7 mouse cellular contexts compared by ENCODE assay signal in genomic region chr5:8893300-8894103, GRCm38 (mm10). TPM values are rescaled to one million over a fixed set of nuclear protein-coding genes. Genes with fewer than 3 reads are reported as not detected.
DNase-seq lines count a peak whose midpoint lies in the region; ATAC-seq lines count a peak whose summit lies in the region.

Abcb4 (plus strand) TSS chr5:8893717.

- H3K4me2 ChIP-seq in embryonic facial prominence, embryonic 12.5 days (replicated peaks) = peak within 1 kb of the TSS; percentile 96
- peak within 1 kb of the TSS; percentile 97 for H3K4me2 ChIP-seq in midbrain, embryonic 11.5 days

- H3K36me3 ChIP-seq in embryonic facial prominence, embryonic 12.5 days = no peaks in the 10 kb centered on the region
- H3K36me3 ChIP-seq in limb, embryonic 10.5 days = no peaks in the 10 kb centered on the region
- H3K36me3 ChIP-seq in midbrain, embryonic 11.5 days (ENCODE audit: control insufficient read depth, insufficient read depth, low read length) = no peaks in the 10 kb centered on the region

- no peak within 1 kb of the TSS for H3K27ac ChIP-seq in embryonic facial prominence, embryonic 12.5 days
- peak within 1 kb of the TSS; percentile 67 for H3K27ac ChIP-seq in limb, embryonic 10.5 days
- H3K27ac ChIP-seq in midbrain, embryonic 11.5 days (ENCODE audit: low read depth, low read length) = no peak within 1 kb of the TSS

- ATAC-seq in embryonic facial prominence, embryonic 12.5 days (ENCODE audit: insufficient number of reproducible peaks, insufficient read depth, low FRiP score, low TSS enrichment) = peak; percentile 78; the same call in 1 of the 2 replicates
- ATAC-seq in midbrain, embryonic 11.5 days (ENCODE audit: low FRiP score) = peak; percentile 96

- H3K9me3 ChIP-seq in embryonic facial prominence, embryonic 12.5 days = no peaks in the 10 kb centered on the region
- H3K9me3 ChIP-seq in limb, embryonic 10.5 days (replicated peaks) = no peaks in the 10 kb centered on the region
- no peaks in the 10 kb centered on the region for H3K9me3 ChIP-seq in midbrain, embryonic 11.5 days (ENCODE audit: control insufficient read depth, low read length)

- peaks cover 5% of the 10 kb centered on the region; the same call in 1 of the 2 replicates for H3K4me1 ChIP-seq in embryonic facial prominence, embryonic 12.5 days
- peaks cover 12% of the 10 kb centered on the region for H3K4me1 ChIP-seq in limb, embryonic 10.5 days
- no peaks in the 10 kb centered on the region; the same call in 1 of the 2 replicates for H3K4me1 ChIP-seq in midbrain, embryonic 11.5 days (ENCODE audit: control insufficient read depth, insufficient read depth, low read length)

- peak within 1 kb of the TSS; percentile 55 for H3K9ac ChIP-seq in embryonic facial prominence, embryonic 12.5 days
- H3K9ac ChIP-seq in midbrain, embryonic 11.5 days (ENCODE audit: low read length) = peak within 1 kb of the TSS; percentile 75

- peak; percentile 77 to 80 for DNase-seq in adrenal gland, postnatal 36 days
- DNase-seq in heart, adult 18-20 months = peak; percentile 73 to 74
- peak; percentile 50 for DNase-seq in kidney, adult 18-20 months
- DNase-seq in limb, embryonic 10.5 days (ENCODE audit: low spot score) = peak; percentile 71
- peak; percentile 96 for DNase-seq in midbrain, embryonic 11.5 days (ENCODE audit: low spot score, missing footprints)
- peak; percentile 68 for DNase-seq in right cerebral cortex, postnatal 4 days

- peak within 1 kb of the TSS; percentile 68 for H3K4me3 ChIP-seq in embryonic facial prominence, embryonic 12.5 days
- H3K4me3 ChIP-seq in limb, embryonic 10.5 days = peak within 1 kb of the TSS; percentile 73
- peak within 1 kb of the TSS; percentile 67 for H3K4me3 ChIP-seq in midbrain, embryonic 11.5 days (ENCODE audit: low read depth, low read length)

- 1% methylated on average over 65 of the region's 65 CpGs for WGBS in embryonic facial prominence, embryonic 12.5 days
- WGBS in limb, embryonic 10.5 days = under 1% methylated on average over 63 of the region's 65 CpGs
- WGBS in midbrain, embryonic 11.5 days = under 1% methylated on average over 63 of the region's 65 CpGs

- peaks cover 31% of the 10 kb centered on the region for H3K27me3 ChIP-seq in embryonic facial prominence, embryonic 12.5 days
- peaks cover 44% of the 10 kb centered on the region for H3K27me3 ChIP-seq in limb, embryonic 10.5 days (ENCODE audit: low read depth, poor library complexity, severe bottlenecking)
- H3K27me3 ChIP-seq in midbrain, embryonic 11.5 days (ENCODE audit: control insufficient read depth, insufficient read depth, low read length) = peaks cover 8% of the 10 kb centered on the region

RNA-seq across cellular contexts. Expression of gene Abcb4, which starts in this region (rescaled TPM):
- 1 to 10 TPM; 2.7 to 3.9 TPM for total RNA-seq in adrenal gland, postnatal 36 days (2021)
- polyA plus RNA-seq in embryonic facial prominence, embryonic 12.5 days (2016; fragmentation: Nextera tagmentation; extraction: Ambion mirVana) = 0.58 and 0.76 TPM in 2 replicates
- total RNA-seq in heart, adult 18-20 months (2021) = 10 to 100 TPM; 18.7 to 21.0 TPM
- polyA plus RNA-seq in limb, embryonic 10.5 days (2016; fragmentation: Nextera tagmentation; extraction: Ambion mirVana) = 0.19 TPM in 2 replicates
- 0.46 and 0.60 TPM in 2 replicates for polyA plus RNA-seq in midbrain, embryonic 11.5 days (2014; fragmentation: Nextera tagmentation; extraction: Ambion mirVana)

Comparison
In these comparisons a context has a peak if more than half of its experiments do, and no peak if none do; other contexts are left out.
1. RNA of gene Abcb4 (total RNA-seq): 18.7 to 21.0 TPM in heart, adult 18-20 months; 2.7 to 3.9 TPM in adrenal gland, postnatal 36 days; every median in the first group is over 4 times any median in the second.
2. Peak in ATAC-seq, H3K4me3 ChIP-seq, H3K9ac ChIP-seq and H3K4me2 ChIP-seq in embryonic facial prominence, embryonic 12.5 days; RNA of the gene not detected or under 1 TPM.
3. Peak in DNase-seq, H3K4me3 ChIP-seq and H3K27ac ChIP-seq in limb, embryonic 10.5 days; RNA of the gene not detected or under 1 TPM.
4. Peak in DNase-seq, ATAC-seq, H3K4me3 ChIP-seq, H3K9ac ChIP-seq and H3K4me2 ChIP-seq in midbrain, embryonic 11.5 days; RNA of the gene not detected or under 1 TPM.
5. Peak in every context shown above with its lines, with median percentiles within 50 percentile points of each other: DNase-seq and H3K4me3 ChIP-seq.